Mouse (Mus musculus): ENCODE results near the gene Dnaja3.
"Not testable (repeated sequence)": the region's sequence is repeated elsewhere in the genome, so short reads cannot be mapped to it uniquely, and the experiment has no call there.

The Dnaja3 gene

DNA sequence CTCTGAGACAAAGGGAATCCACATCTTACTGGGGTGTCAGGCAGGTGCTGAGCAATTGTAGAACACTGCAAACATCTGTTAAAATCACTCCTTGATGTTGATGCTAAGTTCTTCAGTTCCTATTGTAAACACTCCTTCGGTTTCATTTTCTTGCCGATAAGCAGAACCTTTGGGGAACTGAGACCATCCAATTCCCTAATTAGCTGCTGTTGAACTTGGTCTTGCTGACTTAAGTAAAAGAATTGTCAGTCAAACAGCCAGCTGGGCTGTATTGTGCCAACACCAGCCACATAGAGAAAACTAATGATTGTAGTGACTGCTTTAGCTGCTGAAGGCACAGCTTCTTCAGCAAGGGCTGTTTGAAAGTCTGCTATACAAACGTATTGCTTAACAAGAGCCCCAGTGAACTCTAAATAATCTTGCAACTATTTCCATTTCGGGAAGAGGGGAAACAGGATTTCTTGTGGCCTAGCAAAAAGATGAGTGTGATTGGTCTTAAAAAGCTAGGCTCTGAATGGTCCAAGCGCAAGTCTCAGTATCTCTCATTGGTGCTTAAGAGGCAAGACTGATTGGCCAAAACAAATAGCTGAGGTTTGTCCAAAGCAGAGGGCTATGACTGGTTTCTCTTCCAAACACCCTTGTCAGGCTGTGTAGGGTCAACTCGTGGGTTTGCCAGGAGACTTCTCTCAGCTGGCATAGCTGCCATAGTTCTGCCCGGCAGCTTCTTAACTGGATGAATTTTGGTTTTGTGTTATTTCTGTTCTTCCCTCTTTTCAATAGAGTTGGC, 82.5 kb downstream of the Dnaja3 start:
- DNase-seq (ENCODE audit: low spot score), result no peak

DNA sequence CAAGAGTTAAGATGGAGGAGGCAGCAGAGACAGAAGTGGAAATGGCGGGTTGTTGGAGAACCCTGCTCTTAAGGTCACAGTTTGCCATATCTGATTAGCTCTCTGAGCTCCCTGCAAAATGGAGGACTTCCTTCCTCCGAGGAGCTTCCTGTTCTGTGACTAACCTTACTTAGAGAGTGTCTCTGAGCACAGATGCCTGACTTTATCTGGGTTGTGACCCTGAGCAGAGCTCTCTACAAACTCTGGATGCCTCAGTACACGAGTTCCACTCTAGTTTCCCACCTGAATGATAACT, 83.1 kb downstream of the Dnaja3 start:
- no peak for DNase-seq (ENCODE audit: low spot score)

DNA sequence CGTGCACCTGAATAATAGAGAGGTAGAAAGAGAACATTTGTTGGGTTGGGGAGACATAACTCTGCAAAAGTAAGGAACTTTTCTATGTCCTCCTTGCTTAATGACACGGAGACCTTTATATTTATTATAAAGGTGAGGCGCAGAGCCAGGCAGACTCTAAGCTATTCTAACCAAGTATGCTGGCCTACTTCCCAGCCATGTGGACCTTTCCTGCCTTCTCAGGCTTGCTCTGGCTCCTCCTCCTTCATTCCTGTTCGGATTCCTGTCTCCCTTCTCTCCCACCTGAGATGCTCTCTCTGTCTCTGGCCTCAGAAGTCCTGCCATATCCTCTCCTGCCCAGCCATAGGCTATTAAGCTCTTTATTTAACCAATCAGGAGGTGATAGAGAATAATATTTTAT, 85.5 kb downstream of the Dnaja3 start:
- DNase-seq (ENCODE audit: low spot score), result no peak

DNA sequence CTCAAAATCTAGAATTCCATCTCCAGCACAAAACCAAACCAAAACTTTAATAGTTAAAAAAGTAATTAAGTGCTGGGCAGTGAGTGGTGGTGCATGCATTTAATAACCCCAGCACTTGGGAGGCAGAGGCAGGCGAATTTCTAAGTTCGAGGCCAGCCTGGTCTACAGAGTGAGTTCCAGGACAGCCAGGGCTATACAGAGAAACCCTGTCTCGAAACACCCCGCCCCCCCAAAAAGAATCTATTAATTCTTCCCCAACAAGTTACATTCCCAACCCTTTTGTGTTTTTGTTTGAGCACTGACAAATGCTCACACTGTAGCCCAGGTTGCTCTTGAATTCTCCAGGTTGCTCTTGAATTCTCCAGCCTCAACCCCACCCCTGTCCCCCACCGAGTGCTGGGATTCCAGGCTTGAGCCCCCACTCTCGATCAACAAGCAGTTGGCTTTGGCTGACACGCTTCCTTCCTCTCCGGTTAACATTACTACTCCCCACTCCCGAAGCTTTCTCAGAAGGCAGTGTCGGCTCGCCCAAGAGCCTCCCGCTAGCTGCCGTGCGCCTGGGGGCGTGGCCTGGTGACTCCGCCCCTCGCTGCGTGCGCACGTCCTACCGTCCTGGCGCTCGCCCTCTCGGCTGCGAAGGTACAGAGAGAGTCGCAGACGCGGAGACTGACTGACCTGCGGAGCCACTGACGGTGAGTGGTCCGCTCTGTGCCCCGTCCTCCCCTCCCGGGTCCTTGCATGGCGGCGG, 86.2 kb downstream of the Dnaja3 start, which contains the start of gene Hmox2:
Gene Hmox2, plus strand, starts transcription at position 582 of the 748 bp plus-strand sequence.
- peak; percentile 93 for DNase-seq (ENCODE audit: low spot score)

DNA sequence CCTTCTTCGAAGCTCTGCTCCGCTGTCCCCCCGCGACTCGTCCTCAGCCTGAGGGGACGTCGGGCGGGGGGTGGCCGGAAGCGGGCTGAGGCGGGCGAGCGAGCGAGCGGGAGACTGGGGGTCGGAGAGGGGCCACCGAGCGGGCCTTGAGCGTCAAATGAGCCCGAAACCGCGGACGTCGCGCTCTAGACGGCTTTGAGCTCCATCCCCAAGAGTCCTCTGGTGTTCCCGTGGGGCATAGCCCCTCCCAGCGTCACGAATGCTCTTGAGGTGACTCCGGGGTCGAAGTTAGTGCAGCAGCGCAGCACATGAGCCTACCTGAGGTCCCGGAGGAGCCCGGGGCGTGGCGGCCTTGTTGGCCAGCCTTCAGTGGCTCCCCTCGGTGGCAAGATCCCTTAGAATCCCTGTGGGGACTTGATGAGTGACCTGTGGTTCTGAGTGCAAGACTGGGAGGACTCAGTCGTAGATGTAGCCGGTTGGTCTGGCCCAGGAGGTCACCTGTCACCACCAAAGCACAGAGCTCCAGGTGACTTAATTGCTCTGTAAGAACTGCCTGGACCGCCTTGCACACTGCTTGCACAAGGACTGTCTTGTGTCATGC, 86.8 kb downstream of the Dnaja3 start:
- DNase-seq (ENCODE audit: low spot score), result peak; percentile 40

DNA sequence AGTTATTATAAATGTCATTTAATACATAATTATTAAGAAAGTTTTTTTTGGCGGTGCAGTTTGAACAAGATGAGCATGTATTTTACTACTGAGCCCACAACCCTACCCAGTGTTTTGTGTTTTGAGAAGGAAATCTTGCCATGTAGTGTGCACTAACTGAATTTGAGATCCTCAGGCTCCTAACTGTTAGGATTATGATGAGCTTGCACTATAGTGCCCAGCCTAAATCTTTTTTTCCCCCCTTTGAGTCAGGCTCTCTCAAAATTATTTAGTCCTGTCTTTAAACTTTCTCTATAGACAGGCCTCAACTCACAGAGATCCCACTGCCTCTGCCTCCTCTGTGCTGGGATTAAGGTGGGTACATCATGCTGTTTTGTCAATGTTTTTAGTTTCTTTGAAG, 87.7 kb downstream of the Dnaja3 start:
- DNase-seq (ENCODE audit: low spot score), result no peak

DNA sequence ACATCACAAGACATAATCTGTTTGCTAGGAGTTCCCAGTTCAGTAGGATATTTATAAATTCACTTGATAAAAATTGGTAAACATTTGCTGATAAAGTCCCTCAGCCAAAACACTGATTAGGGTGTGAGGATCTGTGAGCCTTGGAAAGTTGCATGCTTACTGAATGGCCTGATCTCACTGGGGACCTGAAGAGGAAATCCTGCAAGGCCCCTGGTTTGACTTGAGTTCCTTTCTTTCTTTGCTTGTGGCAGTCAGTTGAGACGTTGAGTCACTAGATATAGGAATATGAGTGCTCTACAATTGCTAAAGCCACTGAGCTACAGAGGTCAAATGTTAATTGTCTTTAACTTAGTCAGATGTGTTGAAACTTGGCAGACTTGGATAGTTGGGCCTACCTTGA, 88.2 kb downstream of the Dnaja3 start:
- no peak for DNase-seq (ENCODE audit: low spot score)

DNA sequence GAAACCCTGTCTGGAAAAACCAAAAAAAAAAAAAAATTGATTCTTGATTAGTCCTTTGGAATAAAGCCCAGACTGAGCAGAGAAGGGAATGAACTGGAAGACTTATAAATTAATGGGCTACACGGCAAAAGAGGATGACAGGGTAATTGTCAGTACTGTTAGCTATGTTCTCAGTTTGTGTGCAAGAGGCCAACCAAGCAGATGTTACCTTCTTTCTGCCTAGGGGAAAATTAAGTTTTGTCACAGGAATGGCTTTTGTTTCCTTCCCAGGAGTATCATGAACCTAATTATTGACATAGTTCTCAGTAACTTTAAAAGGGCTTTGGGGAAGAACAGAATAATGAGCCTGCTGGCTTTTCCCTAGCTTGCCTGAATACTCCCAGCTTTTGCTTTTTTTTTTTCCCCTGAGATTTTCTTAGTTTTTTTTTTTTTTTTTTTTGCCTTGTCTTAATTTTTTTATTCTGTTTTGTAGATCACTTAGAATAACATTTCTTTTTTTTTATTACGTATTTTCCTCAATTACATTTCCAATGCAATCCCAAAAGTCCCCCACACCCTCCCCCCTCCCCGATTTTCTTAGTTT, 91.1 kb downstream of the Dnaja3 start:
- peak; percentile 51 for DNase-seq (ENCODE audit: low spot score)

DNA sequence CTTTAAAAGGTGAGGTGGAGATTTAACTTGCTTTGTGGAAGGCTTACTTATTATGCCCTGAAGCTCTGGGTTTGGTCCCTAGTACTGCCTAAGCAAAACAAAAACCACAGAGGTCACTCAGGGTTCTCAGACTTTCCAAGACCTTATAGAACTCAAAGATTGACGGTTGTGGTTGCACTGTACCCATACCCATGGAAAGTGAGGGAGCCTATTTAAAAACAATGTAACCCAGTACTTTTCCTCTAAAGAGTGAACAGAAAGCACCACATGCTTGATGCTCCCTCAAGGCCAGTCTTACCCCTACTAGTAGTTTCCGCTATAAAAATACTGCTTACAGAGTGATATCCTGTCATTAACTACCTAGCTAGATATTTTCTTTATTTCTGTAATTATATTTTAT, 96.5 kb downstream of the Dnaja3 start:
- DNase-seq (ENCODE audit: low spot score), result no peak

DNA sequence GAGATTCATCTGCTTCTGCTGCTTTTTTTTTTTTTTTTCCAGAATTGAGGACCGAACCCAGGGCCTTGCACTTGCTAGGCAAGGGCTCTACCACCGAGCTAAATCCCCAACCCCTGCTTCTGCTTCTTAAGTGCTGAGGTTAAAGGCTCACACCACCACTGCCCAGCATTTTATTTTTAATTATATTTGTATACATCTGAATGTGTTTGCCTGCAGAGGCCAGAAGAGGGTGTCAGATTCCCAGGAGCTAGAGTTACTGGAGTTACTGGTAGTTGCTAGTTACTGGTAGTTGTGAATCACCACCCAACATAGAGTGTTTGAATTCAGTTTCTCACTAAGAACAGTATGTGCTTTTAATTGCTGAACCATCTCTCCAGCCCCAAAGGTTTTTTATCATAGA, 100.2 kb downstream of the Dnaja3 start:
- DNase-seq (ENCODE audit: low spot score), result no peak

DNA sequence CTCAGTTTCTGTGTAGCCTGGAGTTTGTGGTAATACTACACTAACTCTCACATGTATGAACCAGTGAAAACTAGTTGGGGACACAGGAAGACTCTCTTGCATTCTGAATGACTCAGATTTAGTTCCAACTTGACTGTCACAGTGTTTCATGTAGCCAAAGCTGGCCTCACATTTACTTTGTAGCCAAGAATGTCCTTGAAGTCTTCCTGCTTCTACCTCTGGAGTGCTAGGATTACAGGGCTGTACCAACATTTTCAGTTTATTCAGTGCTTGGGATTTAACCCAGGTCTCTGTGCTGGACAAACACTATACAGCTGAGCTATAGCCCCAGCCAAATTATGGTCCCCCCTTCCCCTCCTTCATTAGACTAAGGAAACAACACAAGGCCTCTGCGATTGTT, 102.4 kb downstream of the Dnaja3 start:
- no peak for DNase-seq (ENCODE audit: low spot score)

DNA sequence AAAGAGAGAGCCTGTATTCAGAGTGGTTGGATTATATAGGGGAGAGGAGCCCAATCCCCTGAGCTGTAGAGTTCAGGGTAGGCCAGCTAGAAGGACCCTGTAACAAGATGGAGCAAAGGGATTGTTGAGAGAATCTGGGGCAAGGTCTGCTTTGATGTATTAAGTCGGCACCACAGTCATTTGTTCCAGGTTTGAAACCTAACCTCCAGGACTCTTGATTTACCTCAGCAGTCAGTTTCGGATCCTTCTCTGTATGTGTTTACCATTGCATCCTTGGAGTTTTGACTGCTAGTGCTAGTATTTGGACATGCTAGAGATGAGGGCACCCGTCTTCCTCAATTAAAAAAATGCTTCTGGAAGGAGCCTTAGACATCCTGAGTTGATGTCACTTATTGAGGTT, 112.4 kb downstream of the Dnaja3 start:
- no peak for DNase-seq (ENCODE audit: low spot score)

DNA sequence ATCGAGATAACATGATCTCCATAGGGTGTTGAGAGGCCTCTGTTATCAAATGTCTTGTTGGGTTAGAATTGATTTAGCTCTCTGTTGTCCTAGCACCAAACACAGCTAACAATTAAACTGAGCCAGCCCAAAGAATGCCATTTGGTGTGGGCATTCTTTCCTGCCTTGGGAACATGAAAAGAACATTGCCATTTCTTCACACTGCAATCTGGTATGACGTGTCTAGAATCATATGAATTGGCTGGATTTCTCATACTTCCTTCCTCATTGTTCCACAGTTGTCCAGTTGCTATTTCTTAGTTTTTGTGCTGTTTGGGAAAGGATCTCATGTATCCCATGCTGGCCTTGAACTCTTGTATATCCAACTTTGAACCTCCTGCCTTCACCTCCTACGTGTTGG, 114.3 kb downstream of the Dnaja3 start:
- no peak for DNase-seq (ENCODE audit: low spot score)

DNA sequence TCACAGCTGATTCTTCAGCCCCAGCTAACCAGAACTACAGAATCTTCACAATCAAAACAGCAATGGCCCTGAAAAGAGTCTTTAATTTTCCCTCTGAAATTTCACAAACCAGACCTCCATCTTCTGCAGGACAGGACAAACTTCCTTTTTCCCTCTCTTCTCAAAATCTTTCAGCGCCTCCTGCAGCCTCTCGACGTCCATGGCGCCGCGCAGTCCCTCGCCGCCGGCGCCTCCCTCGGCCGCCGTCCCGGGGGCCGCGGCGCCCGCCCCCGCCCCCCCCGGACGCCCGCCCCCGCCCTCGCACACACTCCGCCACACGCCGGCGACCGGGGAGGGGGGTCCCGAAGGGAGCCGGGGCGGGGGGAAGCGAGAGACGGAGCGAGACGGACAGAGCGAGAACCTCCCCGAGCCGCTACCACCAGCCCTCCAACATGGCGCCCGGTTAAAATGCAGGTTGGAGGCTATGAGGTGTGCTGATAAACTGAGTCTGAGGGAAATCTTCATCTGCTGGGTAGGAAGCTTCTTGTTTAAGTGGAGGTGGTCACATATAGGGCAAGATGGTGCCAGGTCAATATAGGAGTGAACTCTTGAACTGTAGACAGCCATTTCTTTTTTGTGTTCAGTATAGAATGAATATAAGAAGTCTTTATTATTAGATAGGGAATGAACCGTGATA, 117.0 kb downstream of the Dnaja3 start:
- not testable (repeated sequence) for DNase-seq (ENCODE audit: low spot score)

All from MN1 (cell line).